Mouse (Mus musculus) B cell, adult 2 months (primary cell): Measurements from ENCODE around the gene Golga2.

ENCODE experiments used
- DNase-seq, 2 experiments: peaks; one replicate each; pipeline ENCODE4 v3.0.0; 2022

Gene Golga2

GRCm38 (mm10) chr2:32344598-32345321 lies 57.6 kb downstream of the Golga2 start:
- DNase-seq, result no peak

GRCm38 (mm10) chr2:32347019-32347418 lies 59.8 kb downstream of the Golga2 start:
- no peak for DNase-seq

- no peak for DNase-seq
Observed at GRCm38 (mm10) chr2:32348311-32348710, 61.1 kb downstream of the Golga2 start.

GRCm38 (mm10) chr2:32349625-32350255 lies 62.6 kb downstream of the Golga2 start:
- DNase-seq, result no peak

GRCm38 (mm10) chr2:32350471-32351051 lies 63.4 kb downstream of the Golga2 start:
- DNase-seq, result peak in 1 of 2 experiments; percentile 6

- peak in 1 of 2 experiments; percentile 10 for DNase-seq
Observed at GRCm38 (mm10) chr2:32351471-32351961, 64.3 kb downstream of the Golga2 start.

GRCm38 (mm10) chr2:32352151-32353006 lies 65.2 kb downstream of the Golga2 start, which contains the start of gene Ciz1:
Gene Ciz1, plus strand, starts transcription at chr2:32352327.
- DNase-seq, result peak; percentile 30 to 39

GRCm38 (mm10) chr2:32353007-32353542 lies 65.9 kb downstream of the Golga2 start, which contains the start of gene Dnm1:
Gene Dnm1, minus strand, starts transcription at chr2:32353338.
- peak; percentile 94 for DNase-seq

- no peak for DNase-seq
Observed at GRCm38 (mm10) chr2:32353836-32354235, 66.7 kb downstream of the Golga2 start.

- no peak for DNase-seq
Observed at GRCm38 (mm10) chr2:32354336-32354895, 67.2 kb downstream of the Golga2 start.

- no peak for DNase-seq
Observed at GRCm38 (mm10) chr2:32356216-32356615, 69.0 kb downstream of the Golga2 start.
